Mouse (Mus musculus) megakaryocyte, embryonic 14.5 days (primary cell): ENCODE data around the gene Cyfip1.

Source experiments
- FLI1 ChIP-seq: IDR thresholded peaks from 2 replicates; pipeline ENCODE4 v1.6.1; 2012; ENCODE audit warnings: low read length, inconsistent platforms, mixed read lengths
- GATA1 ChIP-seq: IDR thresholded peaks from 3 replicates; pipeline ENCODE4 v1.6.1; 2012; ENCODE audit warnings: mixed read lengths, low read length, inconsistent platforms, borderline replicate concordance

- no peak for TF ChIP-seq GATA1
- TF ChIP-seq FLI1: no peak
Observed at GRCm38 (mm10) chr7:55910356-55910755, 68.8 kb downstream of the Cyfip1 start.
